Mouse (Mus musculus) cerebellum, adult (tissue): ENCODE data around the gene Apaf1.
A peak's percentile ranks its signal among the peaks of the same experiment; 100 is the strongest.

Source experiments
- ATAC-seq: cut with Nextera tagmentation; 2 replicates; pipeline ENCODE4 v1.9.2; 2017; ENCODE audit warnings: mild to moderate bottlenecking, moderate library complexity, mixed read lengths; ENCODE audit not compliant: insufficient number of reproducible peaks, low FRiP score, low TSS enrichment

Apaf1 gene

DNA sequence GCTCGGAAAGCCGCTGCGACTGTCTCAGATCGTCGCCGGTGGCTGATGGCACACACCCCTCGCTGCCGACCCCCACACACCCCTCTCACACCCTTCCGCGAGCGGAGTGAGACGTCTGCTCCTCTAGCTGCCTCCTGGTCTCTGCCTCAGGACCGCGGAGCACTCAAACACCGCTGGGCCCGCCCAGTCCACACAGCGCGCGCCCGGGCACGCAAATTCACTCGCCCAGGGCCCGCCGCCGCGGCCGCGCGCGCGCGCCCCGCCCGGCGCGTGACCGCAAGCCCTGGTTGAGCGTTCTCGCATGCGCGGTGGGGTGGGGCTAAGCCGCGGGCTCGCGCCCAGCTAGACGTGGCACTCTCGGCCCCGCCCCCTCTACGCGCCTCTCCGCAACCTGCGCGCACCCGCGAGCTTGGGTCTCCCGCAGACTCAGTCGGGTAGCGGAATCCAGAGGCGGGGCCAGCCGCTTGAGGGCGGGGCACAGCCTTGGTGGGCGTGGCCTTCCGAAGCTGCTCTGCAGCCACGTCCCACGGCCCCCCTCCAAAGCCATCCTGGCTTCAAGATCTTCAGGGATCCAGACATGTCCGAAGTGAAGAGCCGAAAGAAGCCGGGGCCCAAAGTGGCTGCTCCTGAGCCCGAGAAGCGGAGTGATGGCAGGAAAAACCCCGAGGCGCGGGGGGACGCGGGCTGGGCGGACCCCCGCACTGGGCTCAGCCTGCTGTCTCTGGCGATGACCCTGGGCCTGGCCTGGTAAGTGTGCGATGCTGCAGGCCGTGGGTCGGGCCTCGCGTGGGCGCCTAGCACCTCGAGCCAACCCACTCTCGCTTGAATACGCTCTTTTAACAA lies at the start of gene Apaf1, which contains the start of gene Ikbip:
Gene Apaf1 (minus strand): TSS at position 221 of the 843 bp plus-strand sequence.
Gene Ikbip (plus strand): TSS at position 391 of the 843 bp plus-strand sequence.
- peak; percentile 94 for ATAC-seq

DNA sequence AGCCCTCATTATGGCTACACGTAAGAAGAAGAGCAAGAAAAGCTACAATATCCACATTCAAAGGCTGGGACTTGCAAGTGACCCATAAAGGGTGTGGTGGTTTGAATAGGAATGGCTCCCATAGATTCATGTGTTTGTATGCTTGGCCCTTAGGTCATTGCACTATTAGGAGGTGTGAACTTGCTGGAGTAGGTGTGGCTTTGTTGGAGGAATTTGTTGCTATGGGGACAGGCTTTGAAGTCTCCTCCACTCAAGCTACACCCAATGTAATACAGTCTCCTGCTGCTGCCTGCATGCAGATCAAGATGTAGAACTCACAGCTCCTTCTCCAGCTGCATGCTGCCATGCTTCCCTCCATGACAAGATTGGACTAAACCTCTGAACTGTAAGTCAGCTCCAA lies 49.0 kb upstream of the Apaf1 start:
- ATAC-seq: no peak

DNA sequence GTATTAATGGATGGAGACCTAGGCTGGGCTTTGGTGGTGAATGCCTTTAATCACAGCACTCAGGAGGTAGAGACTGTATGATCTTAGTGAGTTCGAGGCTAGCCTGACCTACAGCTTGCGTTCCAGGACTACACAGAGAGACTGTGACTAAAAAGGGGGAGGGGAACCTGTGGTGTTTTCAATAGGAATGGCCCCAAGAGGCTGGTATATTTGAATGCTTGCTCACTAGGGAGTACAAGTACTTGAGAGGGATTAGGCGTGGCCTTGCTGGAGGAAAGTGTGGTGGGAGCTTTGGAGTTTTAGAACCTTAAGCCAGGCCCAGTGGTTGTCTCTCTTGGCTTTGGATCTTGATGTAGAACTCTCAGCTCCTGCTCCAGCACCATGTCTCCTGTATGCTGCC lies 48.2 kb upstream of the Apaf1 start:
- no peak for ATAC-seq

DNA sequence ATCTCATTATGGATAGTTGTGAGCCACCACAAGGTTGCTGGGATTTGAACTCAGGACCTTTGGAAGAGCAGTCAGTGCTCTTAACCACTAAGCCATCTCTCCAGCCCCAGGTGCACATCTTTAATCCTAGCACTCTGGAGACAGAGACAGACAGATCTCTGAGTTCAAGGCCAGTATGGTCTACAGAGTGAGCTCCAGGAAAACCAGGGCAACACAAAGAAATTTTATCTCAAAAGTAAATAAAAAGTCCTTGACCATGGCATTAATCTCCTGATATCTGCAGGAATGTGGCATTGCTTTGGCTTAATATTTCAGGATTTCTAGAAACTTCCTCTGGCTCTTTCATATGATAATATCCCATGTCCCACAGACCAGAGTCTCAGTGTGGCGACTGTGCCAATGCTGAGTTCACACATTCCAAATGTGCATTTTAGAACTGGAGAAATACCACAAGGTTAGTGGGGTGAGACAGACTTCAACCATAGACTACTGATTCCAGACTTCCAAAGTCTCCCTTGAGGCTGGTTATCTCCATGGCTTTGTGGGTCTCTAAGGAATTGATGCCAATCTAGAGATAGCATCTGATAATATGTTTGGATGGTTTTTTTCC lies 46.1 kb upstream of the Apaf1 start:
- no peak for ATAC-seq

DNA sequence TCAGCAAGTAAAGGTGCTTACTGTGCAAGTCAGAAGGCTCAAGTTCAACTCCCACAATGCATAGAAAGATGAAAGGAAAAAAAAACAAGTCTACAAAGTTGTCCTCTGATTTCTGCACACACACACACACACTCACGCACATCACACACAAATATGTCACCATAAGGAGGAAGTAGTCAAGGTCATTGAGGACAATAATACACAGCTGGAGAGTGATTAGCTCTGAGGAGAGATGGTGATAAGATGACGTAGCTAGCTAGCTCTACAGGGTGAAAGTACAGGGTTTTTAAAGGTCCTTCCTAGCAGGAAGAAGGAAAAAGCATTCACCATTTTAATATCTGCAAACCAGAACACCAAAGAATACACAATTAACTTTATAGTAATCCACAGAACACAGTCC lies 44.8 kb upstream of the Apaf1 start:
- ATAC-seq: no peak

DNA sequence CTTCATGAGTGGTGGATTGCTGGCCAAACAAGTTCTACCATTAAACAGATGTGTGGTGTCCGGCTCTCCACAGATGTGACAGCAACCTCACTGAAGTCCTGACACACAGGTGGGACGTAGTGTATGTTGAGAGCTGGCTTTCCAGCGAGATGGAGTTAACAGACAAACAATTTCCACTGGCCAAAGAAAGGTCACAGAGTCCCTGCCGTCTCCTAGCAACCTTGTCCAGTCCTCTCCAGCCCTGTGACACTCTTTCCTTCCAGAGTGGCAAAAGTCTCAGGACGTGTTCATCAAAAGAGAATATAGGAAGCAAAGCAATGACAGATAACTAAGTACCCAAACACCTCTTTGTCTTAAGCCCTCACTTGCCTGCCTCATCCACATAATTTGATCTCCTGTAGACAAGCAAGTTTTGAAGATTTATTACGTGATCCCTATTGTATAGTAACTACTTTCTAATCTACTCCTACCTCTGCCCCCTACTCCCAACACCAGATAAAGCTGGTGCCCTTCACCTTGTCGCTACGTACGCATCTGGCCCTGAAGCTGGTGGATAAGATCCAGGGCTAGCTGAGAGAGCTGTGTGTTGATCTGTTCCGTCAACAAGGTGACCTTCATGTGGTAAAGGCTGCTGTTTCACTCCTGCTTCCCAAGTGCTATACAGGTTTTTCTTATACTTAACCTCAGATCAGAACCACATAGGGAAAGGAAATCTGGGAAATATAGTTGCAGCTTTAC lies 44.2 kb upstream of the Apaf1 start:
- no peak for ATAC-seq

DNA sequence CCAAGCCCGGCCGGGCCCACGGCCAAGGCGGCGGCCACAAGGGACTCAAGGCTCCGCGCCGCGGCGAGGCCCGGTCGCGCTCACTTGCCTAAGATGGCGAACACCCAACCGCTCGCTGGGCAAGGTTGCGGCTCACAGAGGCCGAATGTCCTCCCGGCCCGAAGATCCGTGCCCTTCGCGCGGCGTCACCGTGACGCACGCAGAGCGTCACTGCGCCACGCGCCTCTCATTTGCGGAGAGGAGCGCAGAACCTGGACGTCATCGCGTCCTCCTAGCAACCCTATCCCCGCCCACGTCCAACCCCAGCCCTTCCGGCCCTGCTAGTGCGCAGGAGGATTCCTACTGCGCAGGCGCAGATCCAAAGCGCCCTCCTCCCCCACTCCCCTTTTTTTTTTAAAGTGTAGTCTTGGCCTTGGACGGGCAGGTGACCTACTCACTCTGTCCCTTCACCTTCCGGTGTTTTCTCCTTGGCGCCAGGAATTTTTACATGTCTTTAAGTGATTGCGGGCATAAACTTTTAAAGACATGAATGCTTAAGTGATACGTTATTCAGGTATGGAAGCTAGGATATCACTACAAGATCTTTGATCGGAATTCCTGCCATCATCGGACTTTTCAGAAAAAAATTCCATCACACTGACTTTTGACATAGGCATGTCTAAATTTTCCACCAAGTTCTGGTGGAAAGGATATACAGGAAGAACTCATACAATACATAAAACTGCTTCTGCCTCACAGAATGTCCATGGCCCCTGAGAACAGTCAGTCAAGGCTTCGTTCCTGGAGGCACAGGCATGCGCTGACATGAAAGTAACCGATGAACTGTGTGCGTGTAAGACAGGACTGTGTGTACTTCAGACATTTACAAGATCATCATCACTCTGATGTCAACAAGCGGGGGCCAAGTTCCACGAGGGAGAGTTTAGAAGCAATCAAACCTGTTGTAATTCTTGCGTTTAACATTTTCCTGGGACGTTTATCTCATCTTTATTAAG lies 41.6 kb upstream of the Apaf1 start, which contains the start of gene Slc25a3:
Gene Slc25a3 (minus strand): TSS at position 232 of the 995 bp plus-strand sequence.
- ATAC-seq: peak; percentile 99

DNA sequence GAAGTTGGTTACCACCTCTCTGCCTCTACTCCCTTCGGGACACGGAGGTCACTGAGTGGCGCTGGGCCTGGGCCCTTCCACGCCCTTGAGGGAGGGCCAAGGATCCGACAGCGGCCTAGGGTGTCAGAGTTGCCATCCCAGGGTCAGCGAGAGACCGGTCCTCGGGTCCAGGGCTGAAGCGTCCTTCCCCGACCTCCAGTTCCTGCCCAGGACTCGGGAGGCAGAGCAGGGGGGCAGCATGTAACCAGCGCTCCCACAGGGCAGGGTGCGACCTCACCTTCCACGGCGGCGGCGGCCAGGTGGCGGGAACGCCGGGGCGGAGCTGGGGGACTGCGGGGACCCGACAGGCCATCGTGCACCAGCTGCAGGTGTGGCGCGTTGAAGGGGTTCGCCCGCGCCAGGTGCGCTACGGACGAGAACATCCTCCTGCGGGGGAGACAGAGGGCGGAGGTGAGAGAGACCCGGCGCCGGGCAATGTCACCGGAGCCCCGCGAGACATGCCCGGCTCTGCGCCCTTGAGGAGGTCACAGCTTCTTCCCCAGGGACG lies 40.8 kb upstream of the Apaf1 start:
- ATAC-seq: peak; percentile 56

DNA sequence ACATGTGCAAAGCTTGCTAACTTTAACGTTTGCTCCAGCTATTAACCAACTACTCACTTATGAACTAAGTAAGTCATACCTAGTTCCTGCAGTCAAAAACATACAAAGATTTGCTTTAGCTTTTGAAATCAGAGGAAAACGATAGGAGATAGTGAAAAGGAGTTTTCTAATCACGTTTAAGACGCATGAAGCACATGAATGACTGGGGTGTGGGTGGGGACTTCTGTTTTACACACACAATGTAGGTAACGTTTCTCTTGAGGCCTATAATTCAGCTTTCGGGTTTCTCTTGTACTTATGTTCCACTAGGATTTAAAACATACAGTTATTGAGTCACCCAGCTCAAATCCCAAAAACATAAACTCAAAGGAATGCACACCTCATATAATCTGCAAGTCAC lies 40.1 kb upstream of the Apaf1 start:
- ATAC-seq: no peak

DNA sequence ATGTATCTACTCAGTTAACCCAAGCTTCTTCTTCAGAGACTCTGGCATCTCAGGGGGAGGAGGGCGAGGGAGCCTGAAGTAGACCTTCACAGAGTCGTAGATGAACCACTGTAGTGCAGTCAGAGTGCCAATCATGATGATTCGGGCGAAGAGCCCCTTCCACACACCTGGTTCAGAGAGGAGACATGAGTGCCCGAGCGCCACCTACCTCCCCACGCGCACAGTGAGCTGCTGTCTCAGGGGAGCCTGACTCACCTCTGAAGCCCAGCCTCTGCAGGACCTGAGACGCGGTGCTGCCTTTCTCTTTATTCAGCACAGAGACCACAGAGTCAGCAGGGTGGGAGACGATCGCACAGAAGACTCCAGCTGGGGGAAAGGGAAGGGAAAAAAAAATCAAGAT lies 34.4 kb upstream of the Apaf1 start:
- ATAC-seq: no peak

DNA sequence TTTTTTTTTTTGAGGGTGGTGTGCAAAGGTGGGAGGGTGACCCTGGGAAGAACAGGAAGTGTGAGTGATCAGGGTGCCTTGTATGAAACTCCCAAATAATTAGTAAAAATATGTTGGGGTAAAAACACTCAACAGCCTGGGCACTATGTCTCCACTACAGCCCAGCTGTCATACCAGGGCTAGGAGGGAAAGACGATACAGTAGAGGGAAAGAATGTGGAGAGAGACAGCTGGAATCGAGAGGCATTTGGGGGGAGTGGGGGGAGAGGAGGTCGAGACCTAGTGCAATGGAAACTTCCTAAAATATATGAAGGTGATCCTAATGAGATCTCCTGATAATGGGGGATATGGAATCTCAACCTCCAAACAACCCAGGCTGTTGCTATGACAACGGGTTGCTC lies 27.3 kb upstream of the Apaf1 start:
- no peak for ATAC-seq

DNA sequence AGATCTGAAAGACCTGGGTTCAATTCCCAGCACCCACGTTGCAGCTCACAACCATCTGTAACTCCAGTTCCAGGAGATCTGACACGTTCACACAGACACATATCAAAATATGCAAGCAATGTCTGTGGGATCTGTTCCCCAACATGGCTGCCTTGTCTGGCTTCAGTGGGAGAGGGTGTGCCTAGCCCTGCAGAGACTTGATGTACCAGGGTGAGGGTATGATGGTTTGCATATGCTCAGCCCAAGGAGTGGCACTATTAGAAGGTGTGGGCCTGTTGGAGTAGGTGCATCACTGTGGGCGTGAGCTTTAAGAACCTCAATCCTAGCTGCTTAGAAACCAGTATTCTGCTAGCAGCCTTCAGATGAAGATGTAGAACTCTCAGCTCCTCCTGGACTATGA lies 23.4 kb upstream of the Apaf1 start:
- no peak for ATAC-seq

DNA sequence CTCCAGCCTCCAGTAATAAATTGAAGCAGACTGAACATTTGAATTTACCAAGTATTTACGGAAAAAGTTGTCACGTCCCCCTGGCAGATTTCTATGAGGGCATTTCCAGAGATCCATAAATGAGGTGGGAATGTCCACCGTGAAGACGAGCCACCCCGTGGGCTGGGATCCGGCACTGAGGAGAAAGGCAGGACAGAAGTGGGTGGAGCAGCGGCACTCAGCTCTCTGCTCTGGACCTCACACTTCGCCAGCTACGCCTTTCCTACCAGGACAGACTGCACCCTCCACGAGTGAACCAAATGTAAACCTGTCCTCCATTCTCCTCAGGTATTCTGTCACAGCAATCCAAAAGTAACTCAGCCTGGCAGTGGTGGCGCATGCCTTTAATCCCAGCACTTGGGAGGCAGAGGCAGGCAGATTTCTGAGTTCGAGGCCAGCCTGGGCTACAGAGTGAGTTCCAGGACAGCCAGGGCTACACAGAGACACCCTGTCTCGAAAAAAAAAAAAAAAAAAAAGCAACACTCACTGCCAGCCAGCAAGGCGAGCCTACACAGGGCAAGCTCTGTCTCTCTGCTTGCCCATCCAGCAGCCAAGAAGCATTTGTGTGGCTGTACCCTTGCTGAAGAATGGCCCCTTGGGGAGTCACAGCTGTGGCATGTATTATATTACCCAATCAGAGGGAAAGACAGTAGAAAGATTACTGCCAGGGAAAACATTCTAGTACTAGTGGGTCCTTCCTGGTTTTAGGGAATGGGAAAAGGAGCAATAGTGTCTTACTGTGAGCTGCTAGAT lies 20.4 kb upstream of the Apaf1 start:
- ATAC-seq: no peak

DNA sequence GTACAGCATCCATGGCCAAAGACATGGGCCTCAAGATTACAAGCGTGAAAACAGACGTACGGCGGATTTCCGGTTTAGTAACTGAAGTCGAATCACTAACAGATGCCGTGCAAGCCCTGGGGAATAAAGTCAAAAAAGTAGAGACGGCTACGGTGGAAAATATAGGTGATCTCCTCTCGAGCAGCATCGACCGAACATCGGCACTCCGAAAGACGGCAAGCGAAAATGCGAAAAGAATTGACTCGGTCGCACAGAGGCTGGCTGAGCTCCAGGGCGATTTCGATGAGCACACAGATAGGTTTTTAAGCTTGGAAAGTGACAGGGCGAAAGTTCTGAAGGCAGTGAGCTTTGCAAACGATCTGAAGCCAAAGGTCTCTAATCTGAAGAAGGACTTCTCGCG lies 19.4 kb upstream of the Apaf1 start:
- no peak for ATAC-seq

DNA sequence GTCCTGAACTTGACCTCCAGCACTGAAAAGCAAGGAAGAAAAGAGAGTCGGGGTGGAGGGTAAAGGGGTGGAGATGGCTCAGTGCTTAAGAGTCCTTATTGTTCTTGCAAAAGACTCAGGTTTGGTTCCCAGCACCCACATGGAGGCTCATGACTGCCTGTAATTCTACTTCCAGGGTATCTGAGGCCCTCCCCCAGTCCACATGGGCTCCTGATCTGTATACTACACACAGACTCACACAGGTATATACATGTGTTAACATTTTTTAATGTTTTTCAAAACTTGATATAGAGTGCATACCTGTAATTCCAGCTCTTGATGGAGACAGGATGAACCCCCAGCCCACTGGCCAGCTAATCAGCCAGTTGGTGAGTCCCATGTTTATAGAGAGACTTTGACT lies 17.5 kb upstream of the Apaf1 start:
- no peak for ATAC-seq

DNA sequence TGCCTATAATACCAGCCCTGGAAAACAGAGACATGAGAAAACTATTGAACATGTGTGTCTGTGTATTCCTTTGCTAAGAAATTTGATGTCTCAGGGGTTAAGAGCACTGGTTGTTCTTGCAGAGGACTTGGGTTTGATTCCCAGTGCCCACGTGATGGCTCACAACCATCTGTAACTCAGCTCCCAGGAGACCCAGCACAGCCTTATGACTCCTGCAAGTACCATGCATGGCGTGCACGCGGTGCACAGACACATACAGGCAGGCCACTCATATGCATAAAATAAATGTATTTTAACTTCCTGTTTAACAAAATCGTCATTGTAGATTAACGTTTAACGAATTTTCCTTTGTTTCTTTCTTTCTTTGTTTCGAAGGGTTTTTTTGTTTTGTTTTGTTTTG lies 15.5 kb upstream of the Apaf1 start:
- no peak for ATAC-seq

DNA sequence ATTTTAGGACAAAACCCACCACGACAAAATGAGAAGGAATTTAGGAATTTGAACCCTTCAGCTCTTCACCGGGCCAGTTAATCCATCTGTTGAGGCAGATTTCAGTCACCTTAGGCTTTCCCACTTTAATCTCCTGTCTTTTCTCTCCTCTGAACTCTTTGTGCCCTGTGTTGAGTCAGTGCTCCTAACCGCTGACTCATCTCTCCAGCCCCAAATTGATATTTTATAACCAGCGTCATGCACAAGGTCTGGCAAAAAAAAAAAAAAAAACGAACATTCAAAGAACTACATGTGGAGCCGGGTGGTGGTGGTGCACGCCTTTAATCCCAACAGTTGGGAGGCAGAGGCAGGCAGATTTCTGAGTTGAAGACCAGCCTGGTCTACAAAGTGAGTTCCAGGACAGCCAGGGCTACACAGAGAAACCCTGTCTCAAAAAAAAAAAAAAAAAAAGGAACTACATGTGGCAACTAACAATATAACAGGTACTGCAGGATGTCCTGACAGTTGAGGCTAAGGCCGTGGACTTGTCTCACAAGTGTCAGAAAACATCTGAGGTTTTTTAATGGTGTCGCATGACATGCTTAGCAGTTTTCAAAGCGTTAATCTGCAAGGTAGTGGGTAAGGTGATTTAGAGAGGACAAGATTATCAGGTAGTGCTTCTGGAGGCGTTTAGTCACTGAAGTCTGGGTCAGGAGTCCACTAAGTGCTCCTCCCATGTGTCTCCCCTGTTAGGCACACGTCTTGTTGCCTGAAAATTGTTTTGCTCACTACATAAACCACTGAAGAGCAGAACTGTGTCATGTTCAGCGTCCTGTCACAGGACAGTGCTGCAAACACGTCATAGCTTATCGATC lies 11.9 kb upstream of the Apaf1 start:
- no peak for ATAC-seq

DNA sequence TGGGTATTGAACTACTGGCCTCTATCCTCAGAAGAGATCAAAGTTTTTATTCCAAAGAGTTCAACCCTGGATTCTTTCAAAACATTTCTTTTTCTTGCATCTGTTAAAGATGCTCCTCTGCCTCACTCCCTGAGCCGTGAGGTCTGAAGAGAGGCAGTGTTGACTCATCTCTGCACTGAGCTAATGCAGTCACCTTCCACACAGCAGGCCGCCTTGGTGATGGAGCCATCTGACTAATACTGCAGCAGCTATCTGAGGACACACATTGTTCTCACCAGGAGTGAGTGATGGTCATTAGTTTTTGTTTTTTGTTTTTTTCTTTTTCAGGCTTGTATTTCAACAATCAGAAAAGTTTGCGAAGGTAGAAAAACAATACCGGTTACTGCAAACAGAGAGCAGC lies 10.2 kb upstream of the Apaf1 start:
- no peak for ATAC-seq
